Mouse (Mus musculus) neutrophil, adult 5-6 weeks (primary cell): ENCODE results near the gene Csmd2. TPM values are rescaled to one million over a fixed set of nuclear protein-coding genes. Genes with fewer than 3 reads are reported as not detected.

ENCODE experiments used
- total RNA-seq: library from RNA; stranded (forward); fragments of 200-1000 nt; gene quantifications from 2 replicates; pipeline ENCODE4 v1.2.3, GENCODE M21; 2017

Csmd2 gene
- total RNA-seq, 1 experiment from 2014 or later: not detected

Other genes starting within 250 kb of the Csmd2 start
- gene CK137956, start 16.9 kb upstream of the Csmd2 start, total RNA-seq: not detected in 2 replicates